Mouse (Mus musculus): ENCODE data around the gene Tmem161a.
A peak's percentile ranks its signal among the peaks of the same experiment; 100 is the strongest.

Gene Tmem161a

DNA sequence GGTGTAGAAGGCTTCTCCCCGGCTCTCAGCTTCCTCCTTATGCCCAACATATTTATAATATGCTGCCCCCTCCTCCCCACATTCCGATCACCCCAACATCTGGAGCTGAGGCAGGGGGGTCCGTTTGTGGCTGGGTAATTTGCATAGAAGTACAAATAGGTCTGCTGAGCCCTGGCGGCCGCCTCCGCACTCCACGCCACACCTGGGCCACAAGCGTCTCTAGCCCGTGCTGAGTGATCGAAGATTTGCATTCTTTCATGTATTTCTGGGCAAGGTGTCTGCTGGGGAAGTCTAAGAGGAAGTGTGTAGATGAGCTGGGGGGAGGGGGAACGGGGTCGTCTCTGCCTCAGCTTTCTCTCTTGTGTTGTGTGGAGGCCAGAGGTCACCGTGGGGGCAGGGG, 12.1 kb upstream of the Tmem161a start:
- DNase-seq, result no peak

DNA sequence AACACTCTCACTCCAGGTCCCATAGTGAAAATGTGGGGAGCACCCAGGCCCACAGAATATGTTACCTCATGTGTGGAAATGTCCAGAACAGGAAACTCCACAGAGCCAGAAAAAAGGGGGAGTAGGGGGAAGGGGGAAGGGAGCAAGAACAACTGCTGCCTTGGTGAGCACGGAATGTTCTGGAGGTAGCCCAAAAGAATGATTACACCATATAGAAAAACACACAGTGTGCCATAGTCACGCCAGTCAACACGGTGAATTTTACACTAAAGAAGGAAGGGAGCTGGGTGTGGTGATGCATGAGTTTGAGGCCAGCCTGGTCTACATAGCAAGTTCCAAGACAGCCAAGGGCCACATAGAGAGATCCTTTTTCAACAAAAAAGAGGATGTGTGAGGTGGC, 8.8 kb upstream of the Tmem161a start:
- no peak for DNase-seq

DNA sequence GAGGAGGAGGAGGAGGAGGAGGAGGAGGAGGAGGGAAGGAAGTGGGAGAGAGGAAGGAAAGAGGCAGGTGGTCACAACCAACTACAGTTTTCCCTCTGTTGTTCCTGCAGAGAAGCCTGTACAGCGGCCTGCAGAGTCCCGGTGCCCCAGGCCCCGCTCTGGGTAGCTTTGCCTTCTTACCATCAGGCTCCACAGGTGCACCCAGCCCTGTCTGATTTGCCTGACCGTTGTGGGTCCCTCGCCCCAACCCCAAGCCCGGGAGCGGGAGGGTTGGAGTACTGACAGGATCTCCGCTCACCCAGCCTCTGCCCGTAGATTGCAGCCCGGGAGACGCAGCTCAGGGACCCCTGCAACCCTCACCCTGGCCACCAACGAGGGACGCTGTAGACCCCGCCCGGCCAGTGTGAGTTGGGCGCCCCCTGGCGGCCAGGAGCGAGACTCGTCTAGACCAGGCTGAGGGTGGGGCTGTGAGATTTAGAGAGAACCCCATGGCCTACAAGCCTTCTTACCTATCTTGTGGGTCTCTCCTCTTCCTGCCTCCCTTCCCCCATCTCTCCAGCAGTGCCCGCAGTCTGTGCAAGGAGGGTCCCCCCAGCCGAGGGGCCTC, 5.5 kb upstream of the Tmem161a start:
- peak; percentile 65 to 73 for DNase-seq

DNA sequence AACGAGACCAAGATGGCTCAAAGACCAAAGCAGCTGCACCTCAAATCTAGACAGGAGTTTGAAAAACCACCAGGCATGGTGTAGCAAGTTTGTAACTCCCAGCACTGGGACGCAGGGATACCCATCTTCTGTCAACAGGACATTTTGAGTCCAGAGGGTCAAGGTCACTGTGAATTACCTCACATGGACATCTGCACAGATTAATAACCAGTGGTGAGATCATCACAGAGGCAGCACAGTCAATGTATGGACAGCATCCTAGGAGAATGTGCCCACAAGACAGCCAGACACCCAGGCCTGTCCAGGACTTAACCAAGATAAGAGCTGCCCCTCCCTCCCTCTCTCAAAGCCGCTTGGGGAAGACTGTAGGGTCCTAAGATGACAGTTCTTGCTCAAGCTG, 2.0 kb upstream of the Tmem161a start:
- DNase-seq, result no peak

GRCm38 (mm10) chr8:70170748-70171147, 1.4 kb upstream of the Tmem161a start:
- no peak for DNase-seq

GRCm38 (mm10) chr8:70171240-70171639, 916 bp upstream of the Tmem161a start:
- DNase-seq, result no peak

DNA sequence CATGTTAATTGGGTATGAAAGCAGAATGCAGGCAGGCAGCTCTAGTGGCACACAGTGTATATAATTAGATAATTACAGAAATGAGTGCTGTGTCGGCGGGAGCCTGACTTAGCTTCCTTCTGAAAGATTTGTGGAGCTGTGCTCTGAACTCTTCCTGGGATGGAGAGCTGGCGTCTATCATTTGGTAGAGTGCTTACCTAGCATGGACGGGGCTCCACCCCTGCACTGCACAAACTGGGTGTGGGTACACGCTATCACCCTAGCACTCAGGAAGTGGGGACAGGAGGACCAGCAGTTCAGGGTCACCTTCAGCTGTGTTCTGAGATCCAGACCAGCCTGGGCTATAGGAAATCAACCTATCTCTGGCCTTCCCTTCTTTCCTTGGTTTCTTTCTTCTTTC, 1.2 kb downstream of the Tmem161a start:
- no peak for DNase-seq

- DNase-seq, result no peak
Observed at GRCm38 (mm10) chr8:70174079-70174478, 1.9 kb downstream of the Tmem161a start.

DNA sequence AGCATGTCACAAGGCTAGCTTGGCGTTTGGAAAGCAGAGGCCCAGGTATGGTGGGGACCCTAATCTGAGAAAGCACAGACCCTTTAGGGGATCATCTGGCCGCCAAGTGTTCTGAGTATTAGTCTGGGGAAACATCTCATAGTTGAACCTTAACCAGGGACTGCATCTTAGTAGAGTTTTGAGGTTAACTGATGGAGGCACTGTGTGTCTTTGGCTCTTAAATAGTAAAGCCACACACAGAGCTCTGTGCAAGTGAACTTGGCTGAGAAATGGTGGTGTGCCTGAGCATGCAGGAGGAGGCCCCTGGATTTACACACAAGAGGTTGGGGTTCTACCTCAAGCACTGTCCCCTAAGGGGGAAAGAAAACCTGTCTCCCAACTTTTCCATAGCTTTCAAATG, 6.1 kb downstream of the Tmem161a start:
- DNase-seq, result no peak

- no peak for DNase-seq
Observed at GRCm38 (mm10) chr8:70179082-70179481, 6.9 kb downstream of the Tmem161a start.

- DNase-seq, result no peak
Observed at GRCm38 (mm10) chr8:70181212-70181902, 9.2 kb downstream of the Tmem161a start.

- no peak for DNase-seq
Observed at GRCm38 (mm10) chr8:70181903-70182252, 9.7 kb downstream of the Tmem161a start.

GRCm38 (mm10) chr8:70183194-70183593, 11.0 kb downstream of the Tmem161a start:
- no peak for DNase-seq

DNA sequence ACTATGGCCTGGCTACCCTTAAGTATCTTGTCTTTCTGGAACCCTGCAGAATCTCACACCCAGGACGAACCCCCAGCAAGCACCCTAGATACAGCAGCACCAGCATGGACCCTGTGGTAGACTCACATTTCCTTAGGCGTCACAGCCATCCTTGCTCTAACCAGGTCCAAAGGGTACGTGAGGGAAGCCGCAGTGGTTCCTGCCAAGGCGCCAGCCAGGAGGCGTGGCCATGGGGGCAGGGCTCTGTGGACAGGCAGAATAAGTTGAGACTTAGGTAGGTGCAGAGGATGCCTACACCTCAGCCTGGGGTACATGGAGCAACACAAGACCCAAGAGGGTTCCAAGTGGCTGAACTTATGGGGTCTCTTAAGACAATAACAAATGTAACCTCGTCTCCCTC, 16.6 kb downstream of the Tmem161a start:
- no peak for DNase-seq

DNA sequence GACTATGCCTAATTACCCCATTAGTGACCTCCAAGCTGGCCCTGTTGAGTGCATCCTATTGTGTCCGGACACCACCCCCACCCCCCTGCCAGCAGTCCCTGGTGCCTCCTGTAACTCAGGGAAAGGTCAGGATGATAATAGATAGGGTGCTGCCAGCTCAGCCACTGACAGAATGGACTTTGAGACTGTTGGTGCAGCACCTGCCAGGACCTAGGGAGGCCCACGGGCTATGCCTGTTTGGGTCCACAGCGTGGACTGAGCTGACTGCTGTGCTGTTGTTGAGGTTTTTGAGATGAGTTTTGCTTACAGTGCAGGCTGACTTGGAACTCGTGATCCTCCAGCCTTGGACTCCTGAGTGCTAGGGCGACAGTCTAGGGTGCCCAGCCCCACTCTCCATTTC, 21.1 kb downstream of the Tmem161a start:
- no peak for DNase-seq

- no peak for DNase-seq
Observed at GRCm38 (mm10) chr8:70194191-70194590, 22.0 kb downstream of the Tmem161a start.

GRCm38 (mm10) chr8:70195762-70196161, 23.6 kb downstream of the Tmem161a start:
- no peak for DNase-seq

GRCm38 (mm10) chr8:70197603-70198002, 25.4 kb downstream of the Tmem161a start:
- DNase-seq, result no peak

DNA sequence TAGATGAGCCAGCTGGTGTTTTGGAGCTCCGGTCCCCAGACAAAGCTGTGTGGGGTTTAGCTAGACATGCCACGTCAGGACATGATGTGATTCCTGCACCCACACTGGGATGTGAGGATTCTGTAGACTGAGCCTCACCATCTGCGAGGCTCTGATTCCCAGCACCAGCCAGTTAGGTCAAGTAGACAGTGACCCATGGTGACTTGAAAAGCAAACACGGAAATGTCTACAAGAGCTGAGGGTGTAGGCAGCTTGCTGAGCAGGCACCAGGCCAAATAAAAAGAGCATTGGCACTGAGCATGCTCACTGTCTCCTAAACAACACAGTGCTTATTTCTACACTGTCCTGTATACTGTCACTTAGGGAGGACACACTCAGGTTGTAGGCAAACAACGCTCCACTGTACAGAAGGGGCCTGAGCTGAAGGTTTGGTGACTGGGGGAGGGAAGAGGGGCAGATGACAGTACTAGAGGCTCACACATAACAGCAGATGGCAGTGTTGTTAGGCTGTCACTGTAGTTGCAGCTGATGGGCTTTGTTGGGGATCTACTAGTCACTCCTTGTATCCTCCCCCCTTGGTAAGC, 28.0 kb downstream of the Tmem161a start:
- DNase-seq, result peak; percentile 59 to 67

DNA sequence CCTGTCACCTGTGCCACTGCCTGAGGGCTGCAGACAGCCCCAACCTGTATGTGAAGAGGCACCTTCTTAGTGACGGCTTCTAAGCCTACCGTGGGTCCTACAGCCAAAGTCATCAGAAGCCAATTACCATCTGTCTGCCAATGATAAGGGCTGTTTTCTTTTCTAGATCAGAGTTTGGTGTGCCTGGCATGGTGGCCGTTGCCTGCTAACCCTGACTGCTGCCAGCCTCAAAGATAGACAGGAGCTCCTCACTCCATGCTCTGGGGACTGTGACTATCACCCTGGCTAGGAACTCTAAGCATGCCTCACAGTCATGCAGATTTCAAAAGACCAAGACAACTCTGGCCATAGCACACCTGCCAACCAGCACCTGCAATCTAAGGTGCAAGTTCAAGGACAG, 29.3 kb downstream of the Tmem161a start:
- no peak for DNase-seq

DNA sequence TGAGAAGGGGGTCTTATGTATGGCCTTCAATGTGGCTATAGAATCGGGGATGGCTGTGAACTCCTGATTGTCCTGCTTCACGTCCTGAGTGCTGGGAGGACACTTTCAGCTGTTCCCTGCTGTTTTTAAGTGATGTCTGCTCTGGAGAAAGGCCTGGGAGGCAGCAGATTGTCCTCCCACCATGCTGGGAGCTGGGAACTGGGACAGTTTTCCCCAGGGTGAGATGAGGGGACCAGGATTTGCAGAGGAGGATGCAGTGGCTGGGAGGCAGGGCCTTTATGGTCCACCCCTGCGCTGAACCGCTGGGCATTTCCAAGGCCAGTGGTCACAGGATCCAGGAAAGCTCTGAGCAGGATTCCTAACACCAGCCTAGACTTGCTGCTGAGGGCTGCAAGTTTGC, 30.9 kb downstream of the Tmem161a start:
- DNase-seq, result no peak

GRCm38 (mm10) chr8:70204757-70205156, 32.6 kb downstream of the Tmem161a start:
- DNase-seq, result no peak

DNA sequence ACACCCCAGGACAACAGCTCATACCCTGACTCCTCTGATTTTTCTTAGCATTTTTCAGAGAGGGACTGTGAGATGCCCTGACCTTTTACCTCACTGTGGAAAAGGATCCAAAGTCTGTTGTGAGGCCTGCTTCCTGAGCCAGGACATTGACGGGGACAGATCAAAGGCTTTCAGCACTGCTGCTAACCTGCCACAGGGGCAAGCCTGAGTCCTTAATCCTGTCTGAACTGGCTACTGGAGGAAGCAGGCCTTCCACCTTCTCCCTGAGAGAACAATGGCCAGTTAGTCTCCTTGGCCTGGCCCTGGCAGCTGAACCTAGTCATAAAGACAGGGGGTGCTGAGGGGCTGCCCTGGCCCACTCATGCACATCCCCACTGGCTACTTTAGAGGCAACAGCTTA, 36.0 kb downstream of the Tmem161a start:
- no peak for DNase-seq

GRCm38 (mm10) chr8:70210538-70210937, 38.4 kb downstream of the Tmem161a start:
- DNase-seq, result no peak

DNA sequence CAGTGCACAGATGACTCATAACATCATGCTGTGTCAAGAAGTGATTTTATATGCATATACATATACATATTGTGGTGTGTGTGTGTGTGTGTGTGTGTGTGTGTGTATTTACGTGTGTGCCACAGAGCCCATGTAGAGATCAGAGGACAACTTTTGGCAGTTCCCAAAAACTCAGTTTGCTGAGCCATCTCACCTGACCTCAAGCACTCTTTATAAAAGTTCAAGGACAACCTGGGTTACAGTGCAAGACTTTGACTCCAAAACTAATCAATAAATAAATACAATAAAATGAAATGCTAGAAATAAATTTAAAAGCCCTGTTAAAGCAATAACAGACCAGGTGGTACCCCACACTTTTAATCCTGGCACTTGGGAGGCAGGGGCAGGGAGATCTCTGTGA, 39.1 kb downstream of the Tmem161a start:
- DNase-seq, result no peak

Measured in cerebellum, postnatal 36 days (tissue).